Mouse (Mus musculus) intestine, embryonic 16.5 days (tissue): ENCODE results near the gene Gpc6. TPM values are rescaled to one million over a fixed set of nuclear protein-coding genes. Genes with fewer than 3 reads are reported as not detected.

Source experiments
- ATAC-seq: fragments of 200-750 bp; cut with Nextera tagmentation; 2 replicates; pipeline ENCODE4 v1.8.0; 2017; ENCODE audit warnings: moderate TSS enrichment, moderate library complexity
- H3K27ac ChIP-seq: fragments of 300-500 bp; sonication (generic); 2 replicates; pipeline ENCODE4 v1.5.1; 2014; ENCODE audit warnings: mild to moderate bottlenecking, low read length
- H3K27me3 ChIP-seq: fragments of 300-500 bp; sonication (generic); replicated peaks from 2 replicates; pipeline ENCODE4 v1.6.1; 2014; ENCODE audit warnings: low read length, control low read depth, mixed read lengths; ENCODE audit not compliant: control insufficient read depth, insufficient read depth
- H3K36me3 ChIP-seq: fragments of 300-500 bp; sonication (generic); 2 replicates; pipeline ENCODE4 v1.6.1; 2014; ENCODE audit warnings: low read length, control low read depth; ENCODE audit not compliant: control insufficient read depth, insufficient read depth
- H3K4me1 ChIP-seq: fragments of 300-500 bp; sonication (generic); 2 replicates; pipeline ENCODE4 v1.6.1; 2014; ENCODE audit warnings: low read length, control low read depth, mixed read lengths; ENCODE audit not compliant: control insufficient read depth, insufficient read depth
- H3K4me2 ChIP-seq: fragments of 300-500 bp; sonication (generic); 2 replicates; pipeline ENCODE4 v1.6.1; 2014; ENCODE audit warnings: low read depth, low read length, control low read depth
- H3K4me3 ChIP-seq: fragments of 300-500 bp; sonication (generic); 2 replicates; pipeline ENCODE4 v1.5.1; 2014; ENCODE audit warnings: mild to moderate bottlenecking, low read length
- H3K9ac ChIP-seq: fragments of 300-500 bp; sonication (generic); 2 replicates; pipeline ENCODE4 v1.6.1; 2014; ENCODE audit warnings: low read depth, low read length
- H3K9me3 ChIP-seq: fragments of 300-500 bp; sonication (generic); 2 replicates; pipeline ENCODE4 v1.6.1; 2016; ENCODE audit warnings: low read length, control low read depth; ENCODE audit not compliant: control insufficient read depth
- WGBS: fragments of 180-500 bp; shearing (Covaris S2); extraction: QIAGEN DNeasy Blood & Tissue Kit; methylation state at CpG from one replicate; pipeline ENCODE4 v1.1.7; 2014; 5-methylcytosine and 5-hydroxymethylcytosine counted together
- polyA plus RNA-seq: library from polyadenylated mRNA; unstranded; fragments of >200 nt; fragmentation: Nextera tagmentation; extraction: Ambion mirVana; gene quantifications from 2 replicates; pipeline ENCODE4 v1.2.1, GENCODE M21; 2015

Gpc6 gene
- polyA plus RNA-seq, 1 experiment from 2014 or later: 29.7 TPM

DNA sequence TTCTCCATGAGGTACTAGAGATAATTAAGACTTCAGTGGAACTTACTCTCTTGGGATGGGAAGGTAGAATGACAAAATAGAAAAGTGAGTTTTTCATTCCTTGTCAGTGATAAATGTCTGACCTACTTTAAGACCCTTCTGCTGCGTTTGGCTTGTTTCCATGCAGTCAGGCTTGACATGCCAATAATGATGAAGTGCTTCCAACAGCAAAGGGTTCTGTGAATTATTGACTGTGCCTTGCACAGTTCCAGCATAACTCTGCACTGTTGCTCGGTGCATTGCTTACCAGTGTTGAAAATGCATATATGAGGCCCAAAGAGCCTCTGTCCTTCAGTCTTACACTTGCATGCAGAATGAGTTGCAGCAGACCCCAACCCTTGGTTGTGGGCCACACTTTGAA is 548.3 kb downstream of the Gpc6 start:
- WGBS: 69% methylated on average over 2 of the region's 2 CpGs
- H3K4me3 ChIP-seq: no peak overlapping the region
- H3K36me3 ChIP-seq: no peaks in the 10 kb centered on the region
- no peaks in the 10 kb centered on the region for H3K27me3 ChIP-seq
- no peak overlapping the region for H3K4me2 ChIP-seq
- no peaks in the 10 kb centered on the region for H3K4me1 ChIP-seq
- H3K27ac ChIP-seq: no peak overlapping the region
- H3K9ac ChIP-seq: no peak overlapping the region
- H3K9me3 ChIP-seq: no peaks in the 10 kb centered on the region
- ATAC-seq: no peak

- Histone ChIP-seq H3K9me3 (no peaks in the 10 kb centered on the region), H3K36me3 (no peaks in the 10 kb centered on the region), H3K27me3 (no peaks in the 10 kb centered on the region), H3K27ac (no peak overlapping the region), H3K4me3 (no peak overlapping the region), H3K9ac (no peak overlapping the region), H3K4me1 (peaks cover 2% of the 10 kb centered on the region; the same call in 1 of the 2 replicates), H3K4me2 (no peak overlapping the region)
- WGBS: 39% methylated on average over 3 of the region's 3 CpGs
- ATAC-seq: no peak
These were observed 553.8 kb downstream of the Gpc6 start for GRCm38 (mm10) chr14:117478879-117479278.

- H3K9me3 ChIP-seq: no peaks in the 10 kb centered on the region
- WGBS: 58% methylated on average over 4 of the region's 4 CpGs
These were observed 562.1 kb downstream of the Gpc6 start for GRCm38 (mm10) chr14:117487161-117487754.

GRCm38 (mm10) chr14:117490469-117490868 is 565.4 kb downstream of the Gpc6 start:
- WGBS: 78% methylated on average over 5 of the region's 5 CpGs
- ATAC-seq: no peak
- Histone ChIP-seq H3K9me3 (no peaks in the 10 kb centered on the region), H3K4me3 (no peak overlapping the region), H3K4me1 (no peaks in the 10 kb centered on the region), H3K36me3 (no peaks in the 10 kb centered on the region), H3K4me2 (no peak overlapping the region), H3K9ac (no peak overlapping the region), H3K27ac (no peak overlapping the region), H3K27me3 (no peaks in the 10 kb centered on the region)

More at GRCm38 (mm10) chr14:117487161-117487754, 562.1 kb downstream of the Gpc6 start:
- peak; percentile 66; the same call in 1 of the 2 replicates for ATAC-seq
- Histone ChIP-seq H3K4me3 (no peak overlapping the region), H3K27ac (no peak overlapping the region), H3K4me2 (no peak overlapping the region), H3K9ac (no peak overlapping the region), H3K36me3 (no peaks in the 10 kb centered on the region), H3K27me3 (no peaks in the 10 kb centered on the region), H3K4me1 (no peaks in the 10 kb centered on the region)

DNA sequence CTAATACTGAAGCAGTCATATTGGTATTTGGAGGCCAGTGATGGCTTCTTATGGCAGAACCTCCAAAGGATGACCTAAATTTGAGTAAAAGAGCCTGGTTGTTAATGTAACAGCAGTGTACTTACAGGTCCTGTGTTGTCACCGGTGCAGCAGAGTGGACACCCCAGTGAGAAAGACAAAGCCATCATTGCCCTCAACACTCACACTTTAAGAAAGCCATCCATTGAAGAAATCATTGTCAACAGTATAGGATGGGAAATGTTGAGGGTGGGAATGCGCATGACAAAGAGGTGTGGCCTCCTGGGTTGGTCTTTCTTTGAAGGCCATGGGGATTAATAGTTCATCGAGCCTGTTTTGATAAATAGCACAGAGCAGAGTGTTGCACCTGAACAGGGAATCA is 570.0 kb downstream of the Gpc6 start:
- Histone ChIP-seq H3K36me3 (no peaks in the 10 kb centered on the region), H3K4me2 (no peak overlapping the region), H3K4me1 (0 out of 2 replicates have a peak, but pooled peaks cover 2% of the 10 kb centered on the region), H3K27me3 (no peaks in the 10 kb centered on the region), H3K27ac (no peak overlapping the region), H3K9ac (no peak overlapping the region), H3K4me3 (no peak overlapping the region), H3K9me3 (no peaks in the 10 kb centered on the region)
- WGBS: 63% methylated on average over 3 of the region's 3 CpGs
- ATAC-seq: no peak

GRCm38 (mm10) chr14:117498785-117499184 is 573.7 kb downstream of the Gpc6 start:
- no peaks in the 10 kb centered on the region for H3K27me3 ChIP-seq
- no peak overlapping the region for H3K4me3 ChIP-seq
- H3K36me3 ChIP-seq: no peaks in the 10 kb centered on the region
- H3K9me3 ChIP-seq: no peaks in the 10 kb centered on the region
- ATAC-seq: peak; percentile 42
- H3K27ac ChIP-seq: no peak overlapping the region
- 55% methylated on average over 6 of the region's 6 CpGs for WGBS
- H3K4me1 ChIP-seq: 0 out of 2 replicates have a peak, but pooled peaks cover 2% of the 10 kb centered on the region
- H3K4me2 ChIP-seq: no peak overlapping the region
- H3K9ac ChIP-seq: no peak overlapping the region

- no peak overlapping the region for H3K27ac ChIP-seq
- peak; percentile 70 for ATAC-seq
These were observed 574.2 kb downstream of the Gpc6 start for GRCm38 (mm10) chr14:117499354-117499753.

GRCm38 (mm10) chr14:117514829-117515228 is 589.7 kb downstream of the Gpc6 start:
- Histone ChIP-seq H3K9me3 (no peaks in the 10 kb centered on the region), H3K4me3 (no peak overlapping the region), H3K4me2 (no peak overlapping the region), H3K36me3 (no peaks in the 10 kb centered on the region), H3K9ac (no peak overlapping the region), H3K4me1 (0 out of 2 replicates have a peak, but pooled peaks cover 2% of the 10 kb centered on the region), H3K27me3 (no peaks in the 10 kb centered on the region), H3K27ac (no peak overlapping the region)
- no peak for ATAC-seq
- 59% methylated on average over 2 of the region's 2 CpGs for WGBS

More at GRCm38 (mm10) chr14:117499354-117499753, 574.2 kb downstream of the Gpc6 start:
- no peak overlapping the region for H3K4me2 ChIP-seq
- 0 out of 2 replicates have a peak, but pooled peaks cover 2% of the 10 kb centered on the region for H3K4me1 ChIP-seq
- H3K36me3 ChIP-seq: no peaks in the 10 kb centered on the region
- H3K27me3 ChIP-seq: no peaks in the 10 kb centered on the region
- H3K9ac ChIP-seq: no peak overlapping the region
- WGBS: 44% methylated on average over 4 of the region's 4 CpGs
- H3K9me3 ChIP-seq: no peaks in the 10 kb centered on the region
- H3K4me3 ChIP-seq: no peak overlapping the region

- 47% methylated on average over 8 of the region's 8 CpGs for WGBS
- H3K4me3 ChIP-seq: no peak overlapping the region
These were observed 594.5 kb downstream of the Gpc6 start for GRCm38 (mm10) chr14:117519574-117519973.

DNA sequence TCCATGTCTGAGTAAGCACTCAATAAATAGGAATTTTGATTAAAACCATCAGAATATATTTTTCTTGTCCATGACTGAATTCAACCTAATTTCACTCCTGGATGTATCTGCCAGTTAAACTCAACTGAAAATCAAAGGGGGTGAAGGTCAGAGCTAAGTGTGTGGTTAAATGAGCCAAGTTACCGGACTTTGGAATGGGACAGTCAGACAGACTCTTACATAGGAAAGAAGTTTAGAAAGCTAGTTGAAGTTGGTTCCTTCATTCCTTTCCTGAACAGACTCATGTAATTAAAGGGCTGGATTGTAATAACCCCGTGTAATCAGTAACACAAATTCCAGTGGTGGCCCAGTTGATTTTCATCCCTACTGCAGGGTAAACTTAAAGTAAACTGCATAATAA is 595.6 kb downstream of the Gpc6 start:
- 0 out of 2 replicates have a peak, but pooled peaks cover 6% of the 10 kb centered on the region for H3K4me1 ChIP-seq
- ATAC-seq: peak; percentile 76
- no peak overlapping the region for H3K27ac ChIP-seq
- H3K4me3 ChIP-seq: no peak overlapping the region
- WGBS: 80% methylated on average over 2 of the region's 2 CpGs
- H3K9me3 ChIP-seq: no peaks in the 10 kb centered on the region
- no peaks in the 10 kb centered on the region for H3K36me3 ChIP-seq
- no peak overlapping the region for H3K9ac ChIP-seq
- no peaks in the 10 kb centered on the region for H3K27me3 ChIP-seq
- no peak overlapping the region for H3K4me2 ChIP-seq

More at GRCm38 (mm10) chr14:117519574-117519973, 594.5 kb downstream of the Gpc6 start:
- Histone ChIP-seq H3K27ac (no peak overlapping the region), H3K4me1 (0 out of 2 replicates have a peak, but pooled peaks cover 6% of the 10 kb centered on the region), H3K4me2 (no peak overlapping the region), H3K27me3 (no peaks in the 10 kb centered on the region), H3K36me3 (no peaks in the 10 kb centered on the region), H3K9me3 (no peaks in the 10 kb centered on the region), H3K9ac (no peak overlapping the region)
- no peak for ATAC-seq
